Mouse (Mus musculus): ENCODE measurements around the gene Tbp.
"Not testable (repeated sequence)": the region's sequence is repeated elsewhere in the genome, so short reads cannot be mapped to it uniquely, and the experiment has no call there.

Tbp gene

DNA sequence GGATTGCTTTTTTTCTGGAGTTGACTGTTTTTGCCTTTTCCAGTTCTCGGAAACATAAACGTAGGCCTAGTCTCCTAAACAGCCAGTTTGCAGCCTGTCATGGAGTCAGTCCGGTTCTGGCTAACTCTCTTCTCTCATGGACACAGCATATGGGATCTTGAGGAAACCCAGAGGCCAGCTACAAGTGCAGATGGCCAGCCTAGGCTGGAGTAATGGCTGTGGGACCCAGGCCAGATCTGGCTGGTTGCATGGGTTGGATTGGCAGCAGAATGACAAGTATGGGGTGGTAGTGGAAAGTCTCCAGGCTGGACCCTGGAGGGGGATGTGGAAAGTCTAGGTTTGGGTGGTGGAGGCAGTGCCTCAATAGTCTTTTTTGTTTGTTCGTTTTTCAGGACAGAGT lies 40.6 kb downstream of the Tbp start:
- no peak for DNase-seq (ENCODE audit: low spot score)

DNA sequence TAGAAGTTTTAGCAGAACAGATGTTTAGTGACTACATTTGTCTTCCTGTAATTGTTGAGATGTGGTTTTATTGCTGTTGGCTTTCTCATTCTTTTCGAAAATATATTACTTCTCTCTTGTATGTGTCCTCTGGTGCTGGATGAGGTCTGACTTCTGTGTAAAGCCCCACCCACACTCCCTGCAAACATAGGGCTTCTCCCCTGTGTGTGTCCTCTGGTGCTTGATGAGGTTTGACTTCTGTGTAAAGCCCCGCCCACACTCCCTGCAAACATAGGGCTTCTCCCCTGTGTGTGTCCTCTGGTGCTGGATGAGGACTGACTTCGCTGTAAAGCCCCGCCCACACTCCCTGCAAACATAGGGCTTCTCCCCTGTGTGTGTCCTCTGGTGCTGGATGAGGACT lies 44.2 kb downstream of the Tbp start:
- not testable (repeated sequence) for DNase-seq (ENCODE audit: low spot score)

DNA sequence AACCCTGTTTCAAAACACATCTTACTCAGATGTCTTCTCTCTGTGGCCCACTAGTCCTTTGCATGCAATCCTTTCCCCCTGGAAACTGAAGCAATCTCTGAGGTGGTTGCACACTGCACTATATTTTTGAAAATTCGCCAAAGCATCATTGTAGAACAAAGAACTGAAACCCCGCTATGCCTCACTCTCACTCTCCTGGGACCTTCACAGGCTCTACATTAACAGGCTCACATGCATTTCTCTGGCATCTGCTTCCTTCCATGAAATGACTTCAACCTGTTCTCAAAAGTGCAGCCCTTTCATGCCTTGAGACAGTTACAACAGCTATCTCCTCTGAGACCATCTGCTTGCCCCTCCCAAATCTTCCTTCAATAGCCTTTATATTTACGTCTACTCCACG lies 46.8 kb downstream of the Tbp start:
- DNase-seq (ENCODE audit: low spot score), result no peak

DNA sequence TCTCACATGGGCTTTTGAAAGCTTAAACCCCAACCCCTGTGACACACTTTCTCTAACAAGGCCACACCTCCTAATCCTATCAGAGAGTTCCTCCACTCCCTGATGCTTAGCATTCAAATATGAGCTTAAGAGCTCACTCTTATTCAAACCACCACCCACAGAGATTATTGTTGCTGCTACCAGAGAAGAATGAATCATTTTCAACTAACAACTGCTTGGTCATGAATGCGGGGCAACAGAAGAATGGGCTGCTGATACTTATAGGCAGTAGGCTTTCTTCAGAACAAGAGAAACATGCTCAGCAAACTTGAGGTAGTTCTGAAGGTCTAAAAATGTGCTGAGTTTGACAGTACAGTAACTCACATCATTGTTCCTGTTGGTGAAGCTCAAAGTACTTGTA lies 50.0 kb downstream of the Tbp start:
- DNase-seq (ENCODE audit: low spot score), result no peak

DNA sequence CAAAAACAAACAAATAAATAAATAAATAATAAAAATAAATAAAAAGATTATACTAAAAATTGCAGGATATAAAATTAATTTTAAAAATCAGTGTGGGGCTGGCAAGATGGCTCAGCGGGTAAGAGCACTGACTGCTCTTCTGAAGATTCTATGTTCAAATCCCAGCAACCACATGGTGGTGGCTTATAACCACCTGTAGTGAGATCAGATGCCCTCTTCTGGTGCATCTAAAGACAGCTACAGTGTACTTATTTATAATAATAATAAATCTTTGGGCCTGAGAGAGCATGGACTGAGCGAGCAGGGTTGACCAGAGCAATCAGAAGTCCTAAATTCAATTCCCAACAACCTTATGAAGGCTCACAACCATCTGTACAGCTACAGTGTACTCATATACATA lies 60.3 kb downstream of the Tbp start:
- DNase-seq (ENCODE audit: low spot score), result no peak

DNA sequence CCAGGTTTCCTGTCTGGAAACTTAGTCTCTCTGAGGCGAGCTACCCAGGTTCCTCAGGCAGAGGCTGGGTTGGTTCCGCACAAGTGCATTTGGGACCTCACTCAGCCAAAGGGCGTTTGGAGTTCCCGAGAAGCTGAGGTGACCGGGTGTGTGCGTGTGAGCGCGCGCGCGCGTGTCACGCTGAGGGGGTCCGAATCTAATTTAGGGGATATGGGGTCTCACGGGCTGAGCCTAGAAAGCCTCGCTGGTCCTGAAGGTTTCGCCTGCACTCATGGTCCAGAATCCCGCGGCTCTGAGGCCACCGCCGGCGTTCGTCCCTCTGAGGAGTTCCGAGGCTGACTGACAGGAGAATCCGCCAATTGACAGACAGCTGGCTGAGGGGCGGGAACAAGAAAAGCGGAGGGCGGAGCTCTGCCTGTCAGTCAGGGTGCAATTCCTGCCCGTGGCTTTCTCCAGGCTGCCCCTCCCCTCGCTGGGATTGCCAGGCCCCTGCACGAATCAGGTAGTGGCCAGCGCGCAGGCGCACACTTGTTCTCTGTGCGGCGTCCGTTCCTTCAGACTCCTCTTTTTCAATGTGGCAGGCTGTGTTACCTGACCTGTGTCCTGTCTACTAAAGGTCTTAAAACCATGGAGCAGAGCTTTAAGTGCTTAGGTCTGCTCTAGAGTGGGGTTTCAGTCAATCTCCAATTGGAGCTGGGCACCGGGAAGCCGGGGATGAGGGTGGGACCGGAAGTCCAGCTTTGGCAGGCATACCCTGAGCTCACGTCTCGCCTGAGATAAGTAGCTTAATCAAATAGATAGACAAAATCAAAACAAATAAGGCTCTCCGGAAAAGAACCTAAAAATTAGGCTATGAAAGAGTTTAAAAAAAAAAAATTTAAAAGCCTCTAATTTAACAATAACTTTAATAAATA lies 64.6 kb downstream of the Tbp start, which contains the start of gene Prdm9:
Prdm9 (minus strand) TSS at position 341 of the 914 bp plus-strand sequence.
- DNase-seq (ENCODE audit: low spot score), result peak; percentile 95

DNA sequence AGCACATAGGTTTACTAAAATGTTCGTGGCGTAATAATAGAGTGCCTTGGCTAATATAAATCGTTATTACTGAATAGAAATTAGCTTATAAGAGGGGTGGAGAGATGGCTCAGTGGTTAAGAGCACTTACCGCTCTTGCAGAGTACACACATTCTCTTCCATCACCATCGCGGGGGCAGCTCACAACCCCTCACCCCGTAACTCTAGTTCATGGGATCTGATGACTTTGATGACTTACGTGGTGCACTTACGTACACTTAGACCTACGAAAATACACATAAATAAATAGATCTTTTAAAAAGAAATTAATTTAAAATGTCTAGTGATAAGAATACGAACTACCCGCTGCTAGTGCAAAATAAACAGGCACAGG lies 65.2 kb downstream of the Tbp start:
- DNase-seq (ENCODE audit: low spot score), result no peak

DNA sequence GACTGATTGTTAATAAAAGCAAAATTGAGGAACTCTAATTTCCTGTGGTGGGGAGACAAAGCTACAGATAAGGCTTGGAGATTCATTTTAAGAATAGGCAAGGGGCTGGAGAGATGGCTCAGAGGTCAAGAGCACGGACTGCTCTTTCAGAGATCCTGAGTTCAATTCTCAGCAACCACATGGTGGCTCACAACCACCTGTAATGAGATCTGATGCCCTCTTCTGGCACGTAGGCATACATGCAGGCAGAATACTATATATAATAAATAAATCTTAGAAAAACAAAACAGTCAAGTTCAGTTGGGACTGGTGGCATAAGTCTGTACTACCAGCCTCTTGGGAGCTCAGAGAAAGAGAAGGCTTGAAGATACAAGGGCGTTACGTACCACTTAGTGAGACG lies 67.2 kb downstream of the Tbp start:
- DNase-seq (ENCODE audit: low spot score), result no peak

DNA sequence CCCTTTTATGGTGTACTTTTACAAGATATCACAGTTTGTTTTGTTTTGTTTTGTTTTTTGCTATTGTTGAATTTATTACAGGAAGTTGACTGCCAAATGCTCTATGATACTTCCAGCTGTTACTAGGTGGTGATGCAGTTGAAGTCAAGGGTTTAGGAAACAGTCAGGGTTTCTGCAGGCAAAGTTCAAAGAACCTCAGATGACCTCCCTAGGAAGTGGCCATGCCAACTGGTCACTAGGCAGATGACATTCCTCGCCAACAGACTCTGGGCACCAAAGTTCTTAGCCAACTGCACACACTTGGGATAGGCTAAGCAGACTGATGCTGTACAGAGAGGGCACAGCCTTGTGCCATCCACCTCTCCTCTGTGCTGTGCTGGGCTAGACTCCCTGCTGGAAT lies 75.4 kb downstream of the Tbp start:
- peak; percentile 65 for DNase-seq (ENCODE audit: low spot score)

DNA sequence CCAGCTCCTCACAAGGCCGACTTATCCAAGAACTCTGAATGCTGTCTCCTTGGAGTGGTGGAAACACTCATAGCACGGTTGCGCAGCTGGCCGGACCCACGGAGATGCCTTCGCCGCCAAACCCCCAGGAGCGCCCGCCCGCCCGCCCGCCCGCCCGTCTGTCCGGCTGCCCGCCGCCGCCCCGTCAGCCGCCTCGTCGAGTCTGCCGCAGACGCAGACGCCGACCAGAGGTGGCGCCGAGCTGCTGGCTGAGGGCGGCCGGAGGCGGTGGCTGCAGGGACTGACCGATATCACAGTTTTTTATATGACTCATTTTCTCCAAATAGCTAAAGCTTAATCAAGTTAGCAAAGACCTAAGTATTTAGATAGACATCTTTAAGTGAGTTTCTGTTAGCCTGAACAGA lies 77.6 kb downstream of the Tbp start:
- no peak for DNase-seq (ENCODE audit: low spot score)
